Mouse (Mus musculus) intestine, postnatal 0 days (tissue): ENCODE data around the gene Crisp2. TPM values are rescaled to one million over a fixed set of nuclear protein-coding genes. Genes with fewer than 3 reads are reported as not detected.
"Not testable (repeated sequence)": the region's sequence is repeated elsewhere in the genome, so short reads cannot be mapped to it uniquely, and the experiment has no call there.

Source experiments
- ATAC-seq: fragments of 200-750 bp; cut with Nextera tagmentation; 2 replicates; pipeline ENCODE4 v1.8.0; 2017; ENCODE audit warnings: mild to moderate bottlenecking, moderate TSS enrichment, moderate library complexity
- H3K27ac ChIP-seq: fragments of 300-500 bp; sonication (generic); 2 replicates; pipeline ENCODE4 v1.5.1; 2014; ENCODE audit warnings: mild to moderate bottlenecking, low read depth, low read length, moderate library complexity
- H3K27me3 ChIP-seq: fragments of 300-500 bp; sonication (generic); replicated peaks from 2 replicates; pipeline ENCODE4 v1.6.1; 2014; ENCODE audit warnings: low read length, mixed read lengths; ENCODE audit not compliant: control insufficient read depth, insufficient read depth
- H3K36me3 ChIP-seq: fragments of 300-500 bp; sonication (generic); 2 replicates; pipeline ENCODE4 v1.6.1; 2014; ENCODE audit warnings: mild to moderate bottlenecking, moderate library complexity; ENCODE audit not compliant: control insufficient read depth, insufficient read depth
- H3K4me1 ChIP-seq: fragments of 300-500 bp; sonication (generic); replicated peaks from 2 replicates; pipeline ENCODE4 v1.6.1; 2014; ENCODE audit warnings: antibody characterized with exemption, low read length, mixed read lengths; ENCODE audit not compliant: control insufficient read depth, insufficient read depth
- H3K4me2 ChIP-seq: fragments of 300-500 bp; sonication (generic); replicated peaks from 2 replicates; pipeline ENCODE4 v1.6.1; 2014; ENCODE audit warnings: low read depth, mild to moderate bottlenecking, moderate library complexity
- H3K4me3 ChIP-seq: fragments of 300-500 bp; sonication (generic); 2 replicates; pipeline ENCODE4 v1.5.1; 2014; ENCODE audit warnings: low read depth, low read length
- H3K9ac ChIP-seq: fragments of 300-500 bp; sonication (generic); 2 replicates; pipeline ENCODE4 v1.6.1; 2014; ENCODE audit warnings: mild to moderate bottlenecking, low read depth, low read length
- H3K9me3 ChIP-seq: fragments of 300-500 bp; sonication (generic); 2 replicates; pipeline ENCODE4 v1.6.1; 2016; ENCODE audit warnings: mixed run types; ENCODE audit not compliant: control insufficient read depth
- CTCF ChIP-seq: sonication (generic); IDR thresholded peaks from 2 replicates; pipeline ENCODE4 v1.5.1; 2016; ENCODE audit warnings: low read depth, mild to moderate bottlenecking, control low read depth, antibody characterized with exemption, moderate library complexity
- WGBS: fragments of 180-500 bp; shearing (Covaris S2); extraction: QIAGEN DNeasy Blood & Tissue Kit; methylation state at CpG from one replicate; pipeline ENCODE4 v1.1.7; 2014; 5-methylcytosine and 5-hydroxymethylcytosine counted together
- polyA plus RNA-seq: library from polyadenylated mRNA; unstranded; fragments of >200 nt; fragmentation: Nextera tagmentation; extraction: Ambion mirVana; gene quantifications from 2 replicates; pipeline ENCODE4 v1.2.1, GENCODE M21; 2015

Crisp2 gene
- polyA plus RNA-seq, 1 experiment from 2014 or later = 0.40 TPM

DNA sequence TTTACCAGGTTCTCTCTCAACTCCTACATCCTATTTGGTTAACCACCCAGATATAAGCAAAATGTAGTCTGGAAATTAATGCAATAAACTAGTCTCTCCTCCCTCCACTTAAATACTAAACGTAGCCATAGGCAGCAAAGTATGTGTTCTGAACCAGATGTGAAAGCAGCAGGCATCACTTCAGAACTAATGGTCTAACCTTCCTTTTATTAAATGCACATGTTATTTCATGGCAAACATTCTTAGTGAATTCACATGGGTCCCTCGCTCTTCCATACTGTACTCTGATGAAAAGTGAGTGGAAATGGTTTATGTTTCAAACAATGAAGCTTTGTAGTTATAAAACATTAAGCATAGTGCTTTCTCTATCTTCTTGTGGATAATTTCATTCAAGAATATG lies 75.5 kb downstream of the Crisp2 start:
- no peak for ATAC-seq
- 72% methylated on average over 2 of the region's 2 CpGs for WGBS
- Histone ChIP-seq H3K4me1 (no peaks in the 10 kb centered on the region), H3K4me2 (no peak overlapping the region), H3K9ac (no peak overlapping the region), H3K27ac (no peak overlapping the region), H3K9me3 (no peaks in the 10 kb centered on the region), H3K27me3 (no peaks in the 10 kb centered on the region), H3K36me3 (no peaks in the 10 kb centered on the region), H3K4me3 (no peak overlapping the region)
- TF ChIP-seq CTCF = no peak

- H3K9ac ChIP-seq = no peak within 1 kb of the TSS
- no peak within 1 kb of the TSS for H3K27ac ChIP-seq
- ATAC-seq = no peak
- no peak for TF ChIP-seq CTCF
- no peak within 1 kb of the TSS for H3K4me2 ChIP-seq
- H3K9me3 ChIP-seq = no peaks in the 10 kb centered on the region
- no peaks in the 10 kb centered on the region for H3K4me1 ChIP-seq
- no peaks in the 10 kb centered on the region for H3K36me3 ChIP-seq
- no peak within 1 kb of the TSS for H3K4me3 ChIP-seq
- no peaks in the 10 kb centered on the region for H3K27me3 ChIP-seq
- 87% methylated on average over 2 of the region's 2 CpGs for WGBS
Observed at GRCm38 (mm10) chr17:40726820-40727219, 80.0 kb downstream of the Crisp2 start, which contains the start of gene Esp1. Esp1 (plus strand) TSS chr17:40727120.

DNA sequence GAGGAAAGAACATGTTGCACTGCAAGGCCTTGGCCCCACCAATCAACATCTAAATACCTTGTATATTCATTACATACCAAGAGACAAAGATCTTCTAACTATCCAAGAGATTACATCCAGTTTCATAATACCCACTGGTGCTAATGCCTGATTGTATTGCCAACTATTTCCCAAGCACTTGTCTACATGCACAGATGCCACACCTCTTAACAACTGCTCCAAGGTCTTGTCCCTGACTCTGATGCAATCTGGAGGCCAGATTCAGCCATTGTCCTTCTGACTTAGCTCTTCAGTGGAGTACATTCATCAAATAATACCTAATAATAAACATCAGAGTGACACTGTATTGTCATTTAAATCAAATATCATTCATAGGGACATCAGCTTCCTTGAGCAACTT lies 89.7 kb downstream of the Crisp2 start:
- not testable (repeated sequence) for H3K4me2 ChIP-seq, H3K4me3 ChIP-seq, H3K27me3 ChIP-seq, H3K36me3 ChIP-seq, ATAC-seq, H3K9ac ChIP-seq, H3K4me1 ChIP-seq, H3K9me3 ChIP-seq, H3K27ac ChIP-seq

DNA sequence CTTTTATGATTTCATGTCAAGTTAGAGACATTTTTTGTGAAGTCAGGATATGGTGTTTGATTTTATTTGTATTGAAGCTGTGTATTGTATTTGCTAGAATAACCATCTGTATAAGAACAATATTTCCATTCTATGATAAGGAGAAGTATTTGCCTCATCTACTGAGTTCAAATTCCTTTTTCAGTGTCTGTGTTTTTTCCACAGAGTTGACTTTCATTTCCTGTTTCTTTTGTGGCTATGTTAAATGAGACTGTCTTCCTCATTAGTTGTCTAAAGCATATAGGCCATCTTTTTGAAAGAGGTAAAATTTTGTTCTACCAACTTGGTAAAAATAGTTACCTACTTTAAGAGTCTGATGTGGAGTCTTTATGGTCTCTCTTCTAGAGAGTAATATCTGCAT lies 90.5 kb downstream of the Crisp2 start:
- no peaks in the 10 kb centered on the region for H3K36me3 ChIP-seq
- no peak for ATAC-seq
- no peak overlapping the region for H3K9ac ChIP-seq
- no peaks in the 10 kb centered on the region for H3K27me3 ChIP-seq
- H3K9me3 ChIP-seq = no peaks in the 10 kb centered on the region
- H3K4me1 ChIP-seq = no peaks in the 10 kb centered on the region
- H3K27ac ChIP-seq = no peak overlapping the region
- TF ChIP-seq CTCF = no peak
- no peak overlapping the region for H3K4me3 ChIP-seq
- H3K4me2 ChIP-seq = no peak overlapping the region

Other genes with a start within 250 kb of the Crisp2 start
- gene Esp6, start 245.5 kb downstream of the Crisp2 start, polyA plus RNA-seq = not detected in 2 replicates
- gene Esp4, start 208.4 kb downstream of the Crisp2 start, polyA plus RNA-seq = not detected in 2 replicates
- gene Esp3, start 174.9 kb downstream of the Crisp2 start, polyA plus RNA-seq = not detected in 2 replicates
- gene Esp1, start 79.9 kb downstream of the Crisp2 start, polyA plus RNA-seq = not detected in 2 replicates
- 0.09 TPM in 1 of 2 replicates, not detected in the other for gene Rhag, start 4.1 kb upstream of the Crisp2 start, polyA plus RNA-seq
- gene 9130008F23Rik, start 73.6 kb upstream of the Crisp2 start, polyA plus RNA-seq = 7.2 and 7.3 TPM in 2 replicates
- gene Glyatl3, start 107.3 kb upstream of the Crisp2 start, polyA plus RNA-seq = not detected in 2 replicates
- gene Mut, start 127.7 kb upstream of the Crisp2 start, polyA plus RNA-seq = 22.4 and 25.7 TPM in 2 replicates
- 7.2 and 8.4 TPM in 2 replicates for gene Cenpq, start 128.0 kb upstream of the Crisp2 start, polyA plus RNA-seq